24 mouse cellular contexts compared by ENCODE assay signal in genomic region chr5:92349731-92350130, GRCm38 (mm10). TPM values are rescaled to one million over a fixed set of nuclear protein-coding genes. Genes with fewer than 3 reads are reported as not detected.
"Had no signal": no experiment of that assay in that cellular context is flagged by ENCODE, and none has a peak within 500 bp of the region (broad histone marks: within the 10 kb centered on the region; RNA-seq: fewer than 3 reads in every experiment).

No protein-coding gene starts in this region.

- H3K36me3 ChIP-seq: midbrain, embryonic 13.5 days had no signal

- H3K27ac ChIP-seq: left cerebral cortex, adult 2 months; liver, embryonic 14.5 days; macrophage; midbrain, embryonic 13.5 days; stomach, postnatal 0 days had no signal

- H3K4me2 ChIP-seq: midbrain, embryonic 13.5 days had no signal

- H3K9me3 ChIP-seq: midbrain, embryonic 13.5 days had no signal

- H3K9ac ChIP-seq: liver, embryonic 14.5 days; lung, embryonic 14.5 days; midbrain, embryonic 13.5 days had no signal

- ATAC-seq: lung, postnatal 0 days; midbrain, embryonic 13.5 days had no signal

- H3K4me3 ChIP-seq: midbrain, embryonic 13.5 days had no signal

- DNase-seq: kidney, adult 18-20 months; kidney, postnatal 10 days; kidney, postnatal 36 days; layer of hippocampus, postnatal 36 days; lung, embryonic 14.5 days; thymus, adult 2 months; thymus, postnatal 14 days; thymus, postnatal 4 days had no signal

RNA-seq across cellular contexts. Expression of gene Cxcl10, which starts 1.0 kb away (rescaled TPM):
- total RNA-seq: layer of hippocampus, postnatal 10 days; layer of hippocampus, postnatal 36 days; left cerebral cortex, adult 2 months; left cerebral cortex, postnatal 10 days; midbrain, postnatal 0 days had no signal
- polyA plus RNA-seq: lung, embryonic 14.5 days; neural tube, embryonic 11.5 days; neural tube, embryonic 14.5 days had no signal

RNA-seq across cellular contexts. Expression of gene Art3, which starts 18.1 kb away (rescaled TPM):
- total RNA-seq: megakaryocyte, adult 5-6 weeks had no signal
- polyA plus RNA-seq: macrophage had no signal

RNA-seq across cellular contexts. Expression of gene Cxcl9, which starts 21.9 kb away (rescaled TPM):
- total RNA-seq: layer of hippocampus, postnatal 10 days; layer of hippocampus, postnatal 36 days; left cerebral cortex, adult 2 months; left cerebral cortex, postnatal 10 days; left cerebral cortex, postnatal 36 days; midbrain, postnatal 0 days had no signal
- polyA plus RNA-seq: kidney, embryonic 14.5 days; limb, embryonic 11.5 days; lung, embryonic 14.5 days; lung, postnatal 0 days; midbrain, embryonic 13.5 days; midbrain, postnatal 0 days; neural tube, embryonic 11.5 days; neural tube, embryonic 14.5 days; stomach, embryonic 14.5 days had no signal
